Mouse (Mus musculus): Measurements from ENCODE around the gene Nr1d1. TPM values are rescaled to one million over a fixed set of nuclear protein-coding genes. Genes with fewer than 3 reads are reported as not detected.

Nr1d1 gene
- total and polyA plus RNA-seq, 3 experiments: 2.0 to 5.6 TPM; not detected in 1

DNA sequence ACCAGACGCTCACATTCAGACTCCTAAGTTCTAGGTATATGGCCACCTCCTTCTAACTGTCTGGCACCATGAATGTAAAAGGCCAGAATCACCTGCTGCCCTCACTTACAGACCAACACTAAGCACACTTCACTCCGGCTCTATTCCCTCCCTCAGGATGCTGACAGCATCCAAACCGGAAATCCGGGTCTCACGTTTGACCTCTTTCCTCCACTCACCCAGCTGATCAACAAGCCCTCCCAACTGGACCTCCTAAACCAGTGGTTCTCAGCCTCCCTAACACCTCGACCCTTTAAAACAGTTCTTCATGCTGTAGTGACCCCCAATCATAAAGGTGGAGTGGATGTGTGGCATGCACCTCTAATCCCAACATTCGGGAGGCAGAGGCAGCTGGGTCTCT is 52.0 kb downstream of the Nr1d1 start:
- no peaks in the 10 kb centered on the region for H3K36me3 ChIP-seq (ENCODE audit: control insufficient read depth in 1 of 2, insufficient read depth in 2 of 2, low read length in 2 of 2)
- no peaks in the 10 kb centered on the region for H3K4me1 ChIP-seq (ENCODE audit: control insufficient read depth in 1 of 2, insufficient read depth in 2 of 2, low read length in 2 of 2)
- no peak overlapping the region for H3K27ac ChIP-seq (ENCODE audit: control insufficient read depth, low read depth, low read length)
- no peaks in the 10 kb centered on the region for H3K27me3 ChIP-seq (ENCODE audit: control insufficient read depth in 1 of 2, insufficient read depth in 2 of 2, low read length in 2 of 2)
- TF ChIP-seq RCOR1 (IDR thresholded peaks at IDR 0.05; ENCODE audit: low read depth, low read length) (no peak), MYB (IDR thresholded peaks at IDR 0.05; ENCODE audit: low read depth, low read length) (no peak), UBTF (IDR thresholded peaks at IDR 0.05; ENCODE audit: borderline replicate concordance, insufficient read depth, low read depth, low read length) (no peak), SMC3 (IDR thresholded peaks at IDR 0.05; ENCODE audit: low read depth, low read length) (no peak), KAT2A (conservative IDR thresholded peaks at IDR 0.05; ENCODE audit: low read depth, low read length) (no peak), RAD21 (IDR thresholded peaks at IDR 0.05; ENCODE audit: low read depth, low read length) (no peak), POLR2AphosphoS2 (IDR thresholded peaks at IDR 0.05; ENCODE audit: low read length) (no peak), GATA1 (IDR thresholded peaks at IDR 0.05; ENCODE audit: low read depth, low read length) (no peak), HCFC1 (IDR thresholded peaks at IDR 0.05; ENCODE audit: low read depth, low read length) (no peak), JUND (IDR thresholded peaks at IDR 0.05; ENCODE audit: low read depth, low read length) (no peak), MAFK (IDR thresholded peaks at IDR 0.05; ENCODE audit: borderline replicate concordance, low read depth, low read length) (no peak), TBP (IDR thresholded peaks at IDR 0.05; ENCODE audit: low read depth, low read length) (no peak), TAL1 (IDR thresholded peaks at IDR 0.05; ENCODE audit: low read length) (no peak), MXI1 (IDR thresholded peaks at IDR 0.05; ENCODE audit: low read depth, low read length) (no peak), MAX (IDR thresholded peaks at IDR 0.05; ENCODE audit: low read length) (no peak), POLR2A (IDR thresholded peaks at IDR 0.05; ENCODE audit: control insufficient read depth in 1 of 2, insufficient read depth in 1 of 2, low read depth in 1 of 2, low read length in 2 of 2, poor library complexity in 1 of 2) (no peak), ZC3H11A (IDR thresholded peaks at IDR 0.05; ENCODE audit: low read depth, low read length) (no peak)
- H3K79me2 ChIP-seq (ENCODE audit: control insufficient read depth, insufficient read depth, low read length, poor library complexity): no peaks in the 10 kb centered on the region
- H3K4me3 ChIP-seq (ENCODE audit: control insufficient read depth in 1 of 2, insufficient read depth in 1 of 2, low read depth in 2 of 2, low read length in 2 of 2): no peak overlapping the region
- H3K9ac ChIP-seq (ENCODE audit: control insufficient read depth, low read depth, low read length, poor library complexity, severe bottlenecking): no peak overlapping the region
- no peaks in the 10 kb centered on the region for H3K9me3 ChIP-seq (replicated peaks; ENCODE audit: insufficient read depth, low read length)
- DNase-seq (ENCODE audit: low read depth, low spot score): no peak

DNA sequence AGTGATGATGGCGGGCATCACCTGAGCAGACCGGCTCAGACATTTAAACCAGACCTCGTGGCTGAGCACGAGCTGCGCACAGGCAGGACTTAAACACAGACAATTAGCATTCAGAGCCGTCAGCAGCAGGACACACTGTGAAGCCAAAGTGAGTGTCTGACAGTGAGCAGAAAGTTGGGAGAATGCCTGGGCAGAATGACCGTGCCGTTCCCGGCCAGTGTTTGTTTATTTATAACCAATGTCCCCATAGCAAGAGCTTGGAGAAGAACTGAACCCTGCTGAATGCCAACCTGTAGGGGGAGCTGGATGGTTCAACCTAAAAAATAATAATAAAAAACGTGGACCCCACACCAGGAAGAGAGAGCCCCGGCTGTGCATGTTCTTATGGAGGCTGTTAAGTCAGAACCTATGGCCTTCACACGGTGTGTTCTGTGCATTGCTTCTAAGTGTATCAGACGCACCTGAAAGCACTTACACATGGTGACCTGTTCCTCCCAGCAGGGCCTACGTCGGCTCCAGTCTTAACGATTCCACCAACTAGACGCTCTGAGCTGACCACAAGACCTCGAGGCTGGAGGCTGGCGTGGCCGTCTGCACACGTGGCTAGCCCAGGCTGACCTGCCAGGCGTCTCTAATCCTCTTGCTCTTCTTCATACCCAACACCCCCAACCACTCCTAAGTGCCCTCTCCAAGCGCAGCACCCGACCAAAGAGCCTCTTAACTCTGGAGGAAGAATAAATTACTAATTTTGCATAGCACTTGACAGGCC is 53.5 kb downstream of the Nr1d1 start:
- no peaks in the 10 kb centered on the region for H3K9me3 ChIP-seq (replicated peaks; ENCODE audit: insufficient read depth, low read length)
- no peaks in the 10 kb centered on the region for H3K4me1 ChIP-seq (ENCODE audit: control insufficient read depth in 1 of 2, insufficient read depth in 2 of 2, low read length in 2 of 2)
- H3K27me3 ChIP-seq (ENCODE audit: control insufficient read depth in 1 of 2, insufficient read depth in 2 of 2, low read length in 2 of 2): no peaks in the 10 kb centered on the region
- no peak for DNase-seq (ENCODE audit: low read depth, low spot score)
- no peak overlapping the region for H3K27ac ChIP-seq (ENCODE audit: control insufficient read depth, low read depth, low read length)
- no peak for TF ChIP-seq ZMIZ1 (IDR thresholded peaks at IDR 0.05; ENCODE audit: low read depth, low read length)
- TF ChIP-seq SMC3 (IDR thresholded peaks at IDR 0.05; ENCODE audit: low read depth, low read length): 0 out of 2 replicates have a peak, but pooled peaks have one; percentile 17
- no peak for TF ChIP-seq POLR2AphosphoS5 (IDR thresholded peaks at IDR 0.05; ENCODE audit: borderline replicate concordance, low read depth, low read length)
- TF ChIP-seq CTCF (IDR thresholded peaks at IDR 0.05 in 2 of 3, conservative IDR thresholded peaks at IDR 0.05 in 1 of 3; ENCODE audit: control insufficient read depth in 1 of 3, insufficient read depth in 1 of 3, low read depth in 2 of 3, low read length in 3 of 3, poor library complexity in 1 of 3, severe bottlenecking in 1 of 3): peak in 2 of 3 experiments; percentile 3 to 41; a peak in 2 of 6 replicates
- no peak overlapping the region for H3K4me3 ChIP-seq (ENCODE audit: control insufficient read depth in 1 of 2, insufficient read depth in 1 of 2, low read depth in 2 of 2, low read length in 2 of 2)
- no peak overlapping the region for H3K9ac ChIP-seq (ENCODE audit: control insufficient read depth, low read depth, low read length, poor library complexity, severe bottlenecking)
- no peaks in the 10 kb centered on the region for H3K79me2 ChIP-seq (ENCODE audit: control insufficient read depth, insufficient read depth, low read length, poor library complexity)
- H3K36me3 ChIP-seq (ENCODE audit: control insufficient read depth in 1 of 2, insufficient read depth in 2 of 2, low read length in 2 of 2): no peaks in the 10 kb centered on the region

All from MEL (cell line).